Mouse (Mus musculus) lung, adult 18-20 months (tissue): Measurements from ENCODE around the gene Olfr1360.
A peak's percentile ranks its signal among the peaks of the same experiment; 100 is the strongest.
"Not testable (repeated sequence)": the region's sequence is repeated elsewhere in the genome, so short reads cannot be mapped to it uniquely, and the experiment has no call there.

ENCODE experiments used
- DNase-seq, 2 experiments: peaks; one replicate each; pipeline ENCODE4 v3.0.0; 2022; ENCODE audit warnings: mixed read lengths in 2 of 2

Gene Olfr1360

GRCm38 (mm10) chr13:21677305-21677704 is at the start of gene Olfr1360:
Gene Olfr1360, minus strand, starts transcription at chr13:21677405.
- DNase-seq, result no peak

- DNase-seq, result no peak
Observed at GRCm38 (mm10) chr13:21722993-21723836, 46.0 kb upstream of the Olfr1360 start.

GRCm38 (mm10) chr13:21722373-21722925 is 45.2 kb upstream of the Olfr1360 start:
- DNase-seq, result no peak

- DNase-seq, result peak; percentile 10 to 44
Observed at GRCm38 (mm10) chr13:21721757-21722372, 44.7 kb upstream of the Olfr1360 start, which contains the start of gene Hist1h2bm. Gene Hist1h2bm, plus strand, starts transcription at chr13:21722044.

- not testable (repeated sequence) for DNase-seq
Observed at GRCm38 (mm10) chr13:21721107-21721756, 44.0 kb upstream of the Olfr1360 start.

GRCm38 (mm10) chr13:21718381-21719080 is 41.3 kb upstream of the Olfr1360 start:
- no peak for DNase-seq

GRCm38 (mm10) chr13:21717397-21718357 is 40.5 kb upstream of the Olfr1360 start, which contains the start of gene Hist1h3h:
Gene Hist1h3h, plus strand, starts transcription at chr13:21717659.
- DNase-seq, result peak; percentile 66 to 75

- not testable (repeated sequence) for DNase-seq
Observed at GRCm38 (mm10) chr13:21716540-21717391, 39.6 kb upstream of the Olfr1360 start.

GRCm38 (mm10) chr13:21715864-21716539 is 38.8 kb upstream of the Olfr1360 start, which contains the start of the genes Hist1h2bl and Hist1h2ai:
Gene Hist1h2bl, minus strand, starts transcription at chr13:21716143.
Gene Hist1h2ai, plus strand, starts transcription at chr13:21716422.
- peak; percentile 62 to 82 for DNase-seq

- no peak for DNase-seq
Observed at GRCm38 (mm10) chr13:21715131-21715863, 38.1 kb upstream of the Olfr1360 start.

GRCm38 (mm10) chr13:21714725-21715124 is 37.5 kb upstream of the Olfr1360 start:
- DNase-seq, result peak; percentile 43 to 62

- DNase-seq, result no peak
Observed at GRCm38 (mm10) chr13:21711698-21712097, 34.5 kb upstream of the Olfr1360 start.

- DNase-seq, result peak; percentile 67 to 76
Observed at GRCm38 (mm10) chr13:21710821-21711525, 33.8 kb upstream of the Olfr1360 start.

GRCm38 (mm10) chr13:21710031-21710711 is 33.0 kb upstream of the Olfr1360 start:
- DNase-seq, result peak; percentile 86 to 89

GRCm38 (mm10) chr13:21706669-21707068 is 29.5 kb upstream of the Olfr1360 start:
- no peak for DNase-seq

GRCm38 (mm10) chr13:21697811-21698210 is 20.6 kb upstream of the Olfr1360 start, which contains the start of gene Olfr1359:
Gene Olfr1359, plus strand, starts transcription at chr13:21698111.
- no peak for DNase-seq

GRCm38 (mm10) chr13:21663286-21663685 is 13.9 kb downstream of the Olfr1360 start, which contains the start of gene Olfr1361:
Gene Olfr1361, minus strand, starts transcription at chr13:21663386.
- no peak for DNase-seq
